Mouse (Mus musculus) hindlimb bud, embryonic 11.5 days (tissue): ENCODE results near the gene Cox20.
"Not testable (repeated sequence)": the region's sequence is repeated elsewhere in the genome, so short reads cannot be mapped to it uniquely, and the experiment has no call there.

ENCODE experiments used
- DNase-seq: peaks from one replicate; pipeline ENCODE4 v3.0.0-alpha.2; 2012; ENCODE audit warnings: low read depth, low spot score; ENCODE audit errors: extremely low spot score

The Cox20 gene

GRCm38 (mm10) chr1:178320038-178320722 lies 1.2 kb downstream of the Cox20 start:
- no peak for DNase-seq

- DNase-seq: no peak
These were observed 2.0 kb downstream of the Cox20 start for GRCm38 (mm10) chr1:178320723-178321590.

- DNase-seq: no peak
These were observed 2.9 kb downstream of the Cox20 start for GRCm38 (mm10) chr1:178321730-178322357.

GRCm38 (mm10) chr1:178323235-178323634 lies 4.3 kb downstream of the Cox20 start:
- no peak for DNase-seq

- no peak for DNase-seq
These were observed 5.6 kb downstream of the Cox20 start for GRCm38 (mm10) chr1:178324568-178324967.

- no peak for DNase-seq
These were observed 7.4 kb downstream of the Cox20 start for GRCm38 (mm10) chr1:178326357-178326756.

- DNase-seq: no peak
These were observed 8.0 kb downstream of the Cox20 start for GRCm38 (mm10) chr1:178326950-178327349.

- no peak for DNase-seq
These were observed 10.1 kb downstream of the Cox20 start for GRCm38 (mm10) chr1:178329017-178329416.

GRCm38 (mm10) chr1:178329946-178330345 lies 11.0 kb downstream of the Cox20 start:
- no peak for DNase-seq

- no peak for DNase-seq
These were observed 16.9 kb downstream of the Cox20 start for GRCm38 (mm10) chr1:178335860-178336261.

GRCm38 (mm10) chr1:178336289-178336775 lies 17.4 kb downstream of the Cox20 start:
- no peak for DNase-seq

- DNase-seq: no peak
These were observed 18.0 kb downstream of the Cox20 start for GRCm38 (mm10) chr1:178336777-178337481.

GRCm38 (mm10) chr1:178337551-178338317 lies 18.8 kb downstream of the Cox20 start, which contains the start of gene Hnrnpu:
TSS of gene Hnrnpu (minus strand) at chr1:178337797.
- DNase-seq: no peak

GRCm38 (mm10) chr1:178338318-178338641 lies 19.4 kb downstream of the Cox20 start:
- DNase-seq: no peak

GRCm38 (mm10) chr1:178340213-178340612 lies 21.3 kb downstream of the Cox20 start:
- DNase-seq: no peak

GRCm38 (mm10) chr1:178341435-178341834 lies 22.5 kb downstream of the Cox20 start:
- DNase-seq: no peak

- no peak for DNase-seq
These were observed 23.1 kb downstream of the Cox20 start for GRCm38 (mm10) chr1:178342063-178342462.

- no peak for DNase-seq
These were observed 23.7 kb downstream of the Cox20 start for GRCm38 (mm10) chr1:178342612-178343011.

GRCm38 (mm10) chr1:178344071-178344805 lies 25.3 kb downstream of the Cox20 start:
- not testable (repeated sequence) for DNase-seq

- no peak for DNase-seq
These were observed 31.9 kb downstream of the Cox20 start for GRCm38 (mm10) chr1:178350792-178351191.
